Mouse (Mus musculus) macrophage (primary cell): ENCODE data around the gene Repin1. TPM values are rescaled to one million over a fixed set of nuclear protein-coding genes. Genes with fewer than 3 reads are reported as not detected.
A peak's percentile ranks its signal among the peaks of the same experiment; 100 is the strongest.

Experiments used
- H3K27ac ChIP-seq: fragments of 350-480 bp; formaldehyde crosslinking; 2 replicates; pipeline ENCODE4 v1.9.0; 2021
- H3K36me3 ChIP-seq: fragments of 350-480 bp; formaldehyde crosslinking; 2 replicates; pipeline ENCODE4 v1.9.0; 2021; ENCODE audit errors: inconsistent target
- H3K4me3 ChIP-seq: fragments of 350-480 bp; formaldehyde crosslinking; 2 replicates; pipeline ENCODE4 v1.9.0; 2021; ENCODE audit errors: inconsistent target
- H3K79me2 ChIP-seq: fragments of 350-480 bp; formaldehyde crosslinking; 2 replicates; pipeline ENCODE4 v1.9.0; 2021; ENCODE audit errors: inconsistent target
- WGBS: methylation state at CpG from one replicate; pipeline ENCODE4 v1.1.7; 2026; ENCODE audit warnings: inconsistent platforms; ENCODE audit not compliant: missing documents; 5-methylcytosine and 5-hydroxymethylcytosine counted together
- polyA plus RNA-seq: library from polyadenylated mRNA; stranded (reverse); fragments of 250-400 nt; gene quantifications from 3 replicates; pipeline ENCODE4 v1.2.4, GENCODE M21; 2018; ENCODE audit warnings: inconsistent platforms
- total RNA-seq, 78 experiments: library from RNA; depleted of rRNA; stranded (reverse); fragments of 250-400 nt; gene quantifications; 1 replicate in 9 of 78; 2 replicates in 24 of 78; 3 replicates in 43 of 78; 4 replicates in 2 of 78; pipeline ENCODE4 v1.2.4; 2018; ENCODE audit warnings: inconsistent platforms in 56 of 78

The Repin1 gene
- total RNA-seq (2018; cell fraction: chromatin; rRNA removed): 10 to 100 TPM in 24 of 26 experiments, 1 to 10 TPM in 2; 9.0 to 38.9 (median 17.3) TPM
- 10 to 100 TPM in 7 of 26 experiments, 1 to 10 TPM in 19; 3.8 to 12.6 (median 7.6) TPM for total RNA-seq (2018; cell fraction: cytosol; rRNA removed)
- 10 to 100 TPM in 23 of 26 experiments, 1 to 10 TPM in 3; 7.5 to 38.8 (median 15.2) TPM for total RNA-seq (2018; cell fraction: nucleus; rRNA removed)
- polyA plus RNA-seq: 5.1 to 7.5 TPM (median 7.1 TPM) in 3 replicates

DNA sequence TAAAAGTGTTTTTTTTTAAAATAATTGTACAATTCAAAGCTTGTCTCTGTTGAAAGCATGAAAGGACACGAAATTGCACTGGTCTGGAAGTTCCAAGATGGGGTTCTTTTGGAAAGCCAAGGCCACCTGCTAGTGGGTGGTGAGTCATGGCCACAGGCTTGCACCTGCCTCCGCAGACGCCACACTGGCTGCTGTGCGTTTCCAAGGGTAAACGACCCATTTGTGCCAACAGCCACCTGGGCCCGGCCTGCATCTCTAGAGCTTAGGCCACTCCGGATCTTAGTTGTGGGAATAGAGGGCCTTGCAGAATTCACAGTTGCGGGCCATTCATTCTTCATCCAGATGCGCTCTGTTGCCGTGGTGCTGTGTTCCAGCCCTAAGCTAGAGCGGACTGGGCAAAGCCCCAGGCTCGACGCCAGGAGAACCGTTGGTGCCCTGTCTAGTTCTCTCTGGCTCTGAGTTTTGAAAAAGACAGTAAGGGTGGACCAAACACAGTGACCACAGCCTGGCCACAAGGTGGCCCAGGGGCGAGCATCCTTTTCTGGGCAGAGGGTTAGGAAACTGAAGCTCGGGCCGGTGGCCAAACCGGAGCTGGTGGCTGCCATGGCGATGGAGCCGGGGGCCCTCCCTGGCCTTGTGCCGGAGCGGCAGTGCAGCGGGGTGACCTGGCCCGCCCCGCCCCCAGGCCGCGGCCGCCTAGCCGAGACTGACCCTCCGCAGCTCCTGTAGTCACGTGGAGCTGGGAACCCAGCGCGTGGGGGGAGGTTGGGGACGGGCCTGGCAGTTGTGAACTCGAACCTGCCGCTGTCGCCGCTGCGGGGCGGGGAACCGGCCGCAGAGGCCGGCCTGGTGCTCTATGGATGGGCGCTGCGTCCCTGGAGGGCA, at the start of gene Repin1, which contains the start of gene Gm44965:
Repin1 (plus strand) TSS at position 726 of the 885 bp plus-strand sequence.
Gm44965 (plus strand) TSS at position 784 of the 885 bp plus-strand sequence.
- Histone ChIP-seq H3K36me3 (peaks cover 9% of the 10 kb centered on the region; the same call in 1 of the 2 replicates), H3K79me2 (peaks cover 16% of the 10 kb centered on the region; the same call in 1 of the 2 replicates), H3K4me3 (peak within 1 kb of the TSS; percentile 83), H3K27ac (peak within 1 kb of the TSS; percentile 43; the same call in 1 of the 2 replicates)
- WGBS: 7% methylated on average over 43 of the region's 45 CpGs

DNA sequence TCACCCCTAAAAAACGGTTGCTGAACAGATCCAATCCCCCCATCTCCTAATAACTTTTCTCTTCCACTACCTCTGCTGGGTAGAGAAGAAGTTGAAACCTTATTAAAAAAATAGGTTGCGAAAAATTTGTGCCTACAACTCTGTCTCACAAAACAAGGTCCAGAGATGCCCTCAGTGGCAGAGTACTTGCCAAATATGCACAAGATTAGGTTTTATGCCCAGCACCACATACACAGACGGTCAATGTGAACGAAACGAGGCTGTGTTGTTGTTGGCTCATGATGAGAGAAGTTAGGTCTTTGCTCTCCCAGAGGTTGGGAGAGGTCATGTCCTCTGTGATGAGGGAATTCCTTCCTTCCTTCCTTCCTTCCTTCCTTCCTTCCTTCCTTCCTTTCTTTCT, 48.4 kb upstream of the Repin1 start:
- Histone ChIP-seq H3K4me3 (no peak overlapping the region), H3K36me3 (no peaks in the 10 kb centered on the region), H3K27ac (no peak overlapping the region), H3K79me2 (no peaks in the 10 kb centered on the region)
- 92% methylated on average over 5 of the region's 5 CpGs for WGBS

DNA sequence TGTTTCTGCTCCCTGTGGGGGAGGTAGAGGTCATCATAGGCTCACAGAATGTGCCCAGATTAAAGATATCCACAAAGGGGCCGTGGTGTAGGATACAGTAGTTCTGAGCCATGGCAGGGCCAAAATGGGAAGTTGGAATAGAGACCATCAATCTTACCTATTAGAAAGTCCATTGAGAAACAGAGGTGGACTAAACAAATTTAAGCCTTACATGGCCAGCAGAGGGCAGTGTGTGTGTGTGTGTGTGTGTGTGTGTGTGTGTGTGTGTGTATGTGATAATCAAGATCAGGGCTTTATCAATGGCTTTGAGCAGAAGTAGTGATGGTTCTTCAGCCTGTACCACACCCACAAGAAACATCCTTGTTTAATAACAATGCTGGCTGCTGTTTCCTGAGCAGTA, 47.4 kb upstream of the Repin1 start:
- WGBS: 0% methylated on average over 1 of the region's 1 CpGs
- H3K4me3 ChIP-seq: no peak overlapping the region
- no peaks in the 10 kb centered on the region for H3K79me2 ChIP-seq

DNA sequence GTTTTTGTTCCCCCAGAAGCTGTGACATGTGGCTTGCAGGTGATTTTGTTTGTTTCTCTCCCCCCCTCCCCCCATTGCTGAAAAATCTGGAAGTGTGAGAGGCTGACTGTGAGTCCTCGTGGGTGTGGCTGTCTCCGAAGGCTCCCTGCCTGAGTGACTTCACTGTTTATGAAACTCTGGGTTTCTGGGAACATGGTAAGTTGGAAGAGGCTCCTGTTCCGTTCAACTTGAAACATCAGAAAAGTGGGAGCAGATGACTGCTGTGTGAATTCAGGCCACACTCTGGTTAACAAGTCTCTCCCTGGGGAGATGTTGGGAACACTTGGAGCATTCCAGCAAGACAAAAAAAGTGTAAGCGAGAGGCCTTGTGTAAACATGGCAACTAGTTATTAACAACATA, 46.8 kb upstream of the Repin1 start:
- WGBS: 81% methylated on average over 4 of the region's 4 CpGs

More for the DNA sequence above, 47.4 kb upstream of the Repin1 start:
- Histone ChIP-seq H3K36me3 (no peaks in the 10 kb centered on the region), H3K27ac (no peak overlapping the region)

DNA sequence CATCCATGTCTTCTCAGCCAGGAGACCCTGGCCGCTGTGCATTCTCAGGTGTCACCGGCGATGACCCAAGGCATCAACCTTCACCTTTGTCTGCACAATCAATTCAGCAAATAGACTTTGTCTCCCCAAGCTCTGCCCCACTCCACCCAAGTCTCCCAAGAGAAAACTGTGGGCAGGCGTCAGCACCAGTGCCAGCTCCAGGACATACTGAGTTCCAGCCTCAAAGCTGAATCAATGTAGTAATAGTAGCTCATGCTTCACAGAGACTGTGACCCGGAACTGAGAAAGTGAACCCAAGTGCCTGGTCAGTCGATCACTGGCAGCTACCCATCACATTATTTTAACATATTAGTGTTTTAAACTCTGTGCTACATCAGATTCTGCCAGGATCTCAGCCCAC, 45.4 kb upstream of the Repin1 start:
- Histone ChIP-seq H3K36me3 (no peaks in the 10 kb centered on the region), H3K4me3 (no peak overlapping the region), H3K27ac (no peak overlapping the region), H3K79me2 (no peaks in the 10 kb centered on the region)
- 84% methylated on average over 6 of the region's 6 CpGs for WGBS

More for the DNA sequence above, 46.8 kb upstream of the Repin1 start:
- Histone ChIP-seq H3K27ac (no peak overlapping the region), H3K4me3 (no peak overlapping the region), H3K36me3 (no peaks in the 10 kb centered on the region), H3K79me2 (no peaks in the 10 kb centered on the region)

DNA sequence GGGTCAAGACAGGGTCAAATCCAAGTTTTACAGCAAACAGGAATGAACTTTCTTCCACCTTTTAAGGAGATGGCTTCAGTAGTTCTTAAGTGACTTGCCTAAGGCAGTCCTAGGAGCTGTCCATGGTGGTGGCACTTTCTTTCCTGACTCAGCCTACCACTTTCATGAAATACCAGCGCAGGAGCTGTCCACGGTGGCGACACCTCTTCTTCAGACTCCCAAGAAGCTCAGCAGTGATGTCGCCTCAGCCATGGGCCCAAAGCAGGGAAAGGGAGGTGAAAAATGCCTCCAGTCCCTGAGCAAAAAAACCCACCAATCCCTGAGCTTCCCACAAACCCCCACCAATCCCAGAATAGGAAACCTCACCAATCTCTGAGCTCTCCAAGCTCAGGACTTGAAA, 40.8 kb upstream of the Repin1 start:
- no peak overlapping the region for H3K27ac ChIP-seq
- no peak overlapping the region for H3K4me3 ChIP-seq
- WGBS: 89% methylated on average over 4 of the region's 4 CpGs
- H3K36me3 ChIP-seq: no peaks in the 10 kb centered on the region
- no peaks in the 10 kb centered on the region for H3K79me2 ChIP-seq

DNA sequence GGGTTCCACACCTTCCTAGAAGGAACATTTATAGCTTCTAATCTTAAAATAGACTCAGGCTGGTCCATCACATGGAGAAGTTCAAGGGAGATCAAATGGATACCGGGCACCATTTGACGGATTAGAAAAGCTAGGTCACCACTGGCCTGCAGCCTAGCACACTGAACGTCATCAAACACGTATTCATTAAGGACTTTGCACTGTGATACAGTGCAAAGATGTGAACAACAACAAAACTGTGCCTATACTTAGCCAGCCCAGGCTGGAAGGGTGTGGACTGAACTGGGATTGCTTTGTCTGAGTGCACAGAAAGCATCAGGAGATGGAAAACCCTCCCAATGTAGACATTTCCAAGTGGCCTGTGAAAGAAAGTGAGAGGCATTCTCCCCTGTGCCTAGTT, 39.9 kb upstream of the Repin1 start:
- Histone ChIP-seq H3K4me3 (no peak overlapping the region), H3K27ac (no peak overlapping the region), H3K79me2 (no peaks in the 10 kb centered on the region), H3K36me3 (no peaks in the 10 kb centered on the region)
- 96% methylated on average over 4 of the region's 4 CpGs for WGBS

DNA sequence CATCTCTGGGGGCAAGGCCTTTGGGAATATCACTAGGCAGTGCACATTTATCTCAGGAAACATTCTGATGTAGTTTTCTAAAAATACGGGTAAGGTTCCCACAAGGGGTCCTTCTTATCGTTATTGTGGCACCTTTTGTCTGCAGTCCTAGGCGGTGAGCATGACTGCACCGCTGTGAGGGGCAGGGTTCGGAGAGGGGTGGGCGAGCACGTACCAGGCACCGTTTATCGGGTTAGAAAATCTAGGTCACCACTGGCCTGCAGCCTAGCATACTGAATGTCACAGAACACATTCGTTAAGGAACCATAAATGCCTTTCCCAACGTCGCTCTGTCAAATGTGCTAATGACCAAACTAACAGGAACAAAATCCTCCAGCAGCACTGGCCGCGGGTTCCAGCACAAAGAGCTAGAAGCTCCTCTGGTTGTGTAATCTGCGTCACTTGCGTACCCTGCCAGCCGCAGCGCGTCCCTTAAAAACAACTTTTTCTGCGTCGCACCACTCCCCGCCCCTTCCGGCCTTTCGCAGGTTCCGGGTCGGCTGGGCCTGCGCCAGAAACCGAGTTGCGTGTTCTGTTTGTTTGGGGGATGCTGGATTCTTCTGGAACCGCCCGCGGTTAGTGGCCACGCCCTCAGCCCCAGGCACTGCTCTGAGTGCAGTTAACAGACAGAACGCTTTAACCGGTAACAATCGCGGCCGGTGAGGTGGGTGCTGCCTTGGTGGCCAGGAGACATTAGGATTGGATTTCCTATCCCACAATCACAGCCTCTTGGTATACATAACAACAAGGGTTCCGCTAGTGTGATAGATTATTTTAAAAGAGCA, 39.2 kb upstream of the Repin1 start, which contains the start of gene Lrrc61:
Lrrc61 (plus strand) TSS at position 517 of the 824 bp plus-strand sequence.
- Histone ChIP-seq H3K4me3 (peak within 1 kb of the TSS; percentile 56), H3K27ac (peak within 1 kb of the TSS; percentile 84), H3K79me2 (no peaks in the 10 kb centered on the region), H3K36me3 (no peaks in the 10 kb centered on the region)
- WGBS: 1% methylated on average over 39 of the region's 39 CpGs

DNA sequence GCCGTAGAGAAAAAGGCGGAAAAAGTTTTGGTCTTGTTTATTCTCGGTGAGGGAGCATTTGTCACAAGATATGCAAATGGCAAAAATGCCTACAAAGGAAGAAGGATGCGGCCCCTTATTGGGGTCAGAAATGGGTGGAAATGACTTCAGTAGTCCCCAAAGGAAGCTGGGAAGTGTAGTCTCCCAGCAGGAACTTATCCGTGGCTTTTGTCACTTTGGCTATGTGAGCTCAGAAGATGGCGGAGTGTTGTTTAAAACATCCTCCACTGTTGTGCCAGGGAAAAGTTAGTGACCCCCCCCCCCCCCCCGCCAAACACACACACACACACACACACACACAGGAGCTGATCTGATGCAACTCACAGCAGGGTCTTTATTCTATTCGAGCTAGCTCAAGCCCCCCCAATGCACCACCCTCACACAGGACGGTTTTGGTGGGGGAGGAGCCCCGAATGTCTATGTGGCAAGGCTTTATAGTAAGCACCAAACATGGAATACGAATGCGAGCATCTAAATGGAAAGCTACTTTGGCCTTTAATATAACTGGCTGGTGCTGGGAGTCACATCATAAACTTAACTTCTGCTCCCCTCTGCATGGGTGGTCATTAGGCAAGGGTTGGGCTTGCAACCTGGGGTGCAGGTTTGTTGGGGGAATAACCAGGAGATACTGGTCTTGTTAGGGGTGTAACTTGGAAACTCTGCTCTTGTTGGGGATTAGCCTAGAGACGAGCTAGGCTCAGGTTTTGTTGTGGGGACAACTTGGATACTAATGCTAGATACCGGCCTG, 38.4 kb upstream of the Repin1 start:
- H3K27ac ChIP-seq: peak overlapping the region; percentile 84
- H3K79me2 ChIP-seq: no peaks in the 10 kb centered on the region
- WGBS: 33% methylated on average over 13 of the region's 14 CpGs
- H3K36me3 ChIP-seq: no peaks in the 10 kb centered on the region
- H3K4me3 ChIP-seq: peak overlapping the region; percentile 56

DNA sequence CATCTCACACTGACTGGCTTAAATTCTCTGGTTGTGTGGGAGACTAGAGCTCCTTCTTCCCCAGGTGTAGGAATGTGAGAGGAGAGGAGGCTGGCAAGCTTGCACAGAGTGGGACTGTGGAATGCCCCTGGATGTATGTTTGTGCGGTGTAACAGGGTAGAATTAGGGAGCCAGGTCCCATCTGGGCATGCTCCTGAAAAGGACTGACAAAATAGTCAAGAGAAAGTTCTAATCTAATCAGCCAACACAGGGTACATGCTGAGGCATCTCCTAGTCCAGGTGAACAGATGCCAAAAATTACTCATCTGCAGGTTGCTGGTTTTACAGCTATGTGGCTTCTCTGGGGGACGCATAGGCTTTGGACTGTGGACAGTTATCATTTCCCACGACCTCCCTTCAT, 37.7 kb upstream of the Repin1 start:
- H3K36me3 ChIP-seq: no peaks in the 10 kb centered on the region
- no peaks in the 10 kb centered on the region for H3K79me2 ChIP-seq
- H3K27ac ChIP-seq: no peak overlapping the region
- 93% methylated on average over 3 of the region's 3 CpGs for WGBS
- H3K4me3 ChIP-seq: no peak overlapping the region

DNA sequence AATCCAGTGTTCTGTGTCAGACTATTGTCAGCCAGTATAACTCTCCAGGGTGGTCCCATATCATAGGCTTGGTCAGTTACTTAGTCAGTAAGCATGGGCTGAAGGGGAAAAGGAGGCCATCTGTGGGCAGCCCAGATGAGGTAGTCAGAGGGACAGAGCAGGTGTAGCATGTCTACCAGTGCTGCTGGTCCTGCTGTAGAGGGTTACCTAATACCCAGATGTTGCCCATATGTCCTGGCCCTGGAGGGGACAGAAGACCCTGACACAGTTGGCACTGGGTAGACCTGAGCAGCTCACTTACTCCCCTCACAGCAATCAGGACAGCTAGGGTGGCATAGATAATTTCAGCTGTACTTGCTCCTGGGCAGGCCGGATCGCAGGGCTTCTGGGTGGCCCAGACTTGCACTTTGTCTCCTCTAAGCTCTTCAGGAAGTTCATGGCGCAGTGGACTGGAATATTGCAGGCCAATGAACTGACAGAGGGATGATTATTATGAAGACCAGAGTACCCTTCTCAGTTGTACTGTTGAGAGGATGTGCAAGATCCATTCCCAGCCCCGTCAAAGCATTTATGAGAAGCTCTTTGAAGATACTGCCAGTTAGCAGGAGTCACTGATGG, 27.9 kb upstream of the Repin1 start:
- Histone ChIP-seq H3K4me3 (no peak overlapping the region), H3K79me2 (no peaks in the 10 kb centered on the region), H3K27ac (no peak overlapping the region), H3K36me3 (no peaks in the 10 kb centered on the region)
- WGBS: 96% methylated on average over 4 of the region's 4 CpGs

DNA sequence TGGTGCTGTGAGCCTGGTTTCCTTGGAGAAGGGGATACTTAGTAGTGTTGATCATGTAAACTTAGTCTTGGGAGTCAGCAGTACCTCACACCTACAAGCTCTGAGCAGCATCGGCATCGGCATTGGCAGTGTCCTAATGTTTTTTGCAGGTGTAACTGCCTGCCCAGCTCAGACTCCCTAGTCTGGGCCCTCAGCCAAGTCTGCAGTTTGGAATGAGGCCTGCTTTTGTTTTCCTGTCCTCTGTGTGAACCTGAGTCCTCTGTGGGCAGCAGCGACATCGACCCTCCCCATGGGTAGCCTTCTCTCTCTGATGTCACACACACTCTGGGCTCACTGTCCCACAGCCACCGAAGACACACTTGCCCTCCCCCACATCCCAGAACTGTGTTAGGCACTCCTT, 27.4 kb upstream of the Repin1 start:
- WGBS: 63% methylated on average over 5 of the region's 5 CpGs
- Histone ChIP-seq H3K79me2 (no peaks in the 10 kb centered on the region), H3K36me3 (no peaks in the 10 kb centered on the region), H3K4me3 (no peak overlapping the region), H3K27ac (no peak overlapping the region)
